Mouse (Mus musculus) inflammation-experienced regulatory T-cells (primary cell): ENCODE results near the gene G6pc2. TPM values are rescaled to one million over a fixed set of nuclear protein-coding genes. Genes with fewer than 3 reads are reported as not detected.

Source experiments
- polyA plus RNA-seq, 2 experiments: library from polyadenylated mRNA; unstranded; fragments of 100-300 nt; shearing (Covaris generic); gene quantifications; one replicate each; pipeline ENCODE4 v1.2.1; 2017

The G6pc2 gene
- polyA plus RNA-seq = 1 to 10 TPM in 1 of 2 experiments, not detected in 1; 1.0 TPM

GRCm38 (mm10) chr2:69210773-69211172 lies at the start of gene G6pc2:
Gene G6pc2, plus strand, starts transcription at chr2:69211073.

DNA sequence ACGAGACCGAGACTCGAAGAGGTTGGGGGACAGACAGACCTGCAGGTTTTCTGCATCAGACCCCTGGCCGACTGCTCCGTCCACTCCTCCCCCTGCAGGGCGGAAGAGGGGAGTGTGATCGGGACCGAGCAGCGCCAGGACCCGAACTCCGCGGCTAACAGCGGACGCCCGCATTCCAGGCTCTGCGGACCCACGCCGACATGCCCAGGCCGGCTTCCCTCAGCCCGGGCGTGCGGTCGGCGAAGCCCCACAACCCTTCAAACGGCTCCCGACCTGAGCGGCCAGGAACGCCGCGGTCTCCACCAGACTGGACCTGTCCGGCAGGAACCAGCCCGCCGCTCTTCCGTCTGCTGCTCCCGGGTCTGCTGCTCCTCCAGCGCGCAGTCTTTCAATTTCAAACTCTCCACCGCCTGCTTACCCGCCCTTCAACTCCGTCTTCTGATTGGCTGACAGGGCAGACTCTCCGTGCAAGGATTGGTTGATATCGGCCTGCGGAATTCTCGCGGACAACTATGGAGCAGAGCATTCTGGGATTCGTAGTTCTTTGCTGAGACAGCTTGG lies 5.0 kb upstream of the G6pc2 start, which contains the start of gene Spc25:
Gene Spc25 (minus strand): TSS at position 404 of the 561 bp plus-strand sequence.

Other genes with a start within 250 kb of the G6pc2 start
- gene Nostrin, start 75.3 kb upstream of the G6pc2 start, polyA plus RNA-seq = 1 to 10 TPM in 1 of 2 experiments, not detected in 1; 1.0 TPM
- gene Spc25, start 4.9 kb upstream of the G6pc2 start, polyA plus RNA-seq = 1 to 10 TPM; 1.2 to 6.2 TPM
- gene Abcb11, start 131.5 kb downstream of the G6pc2 start, polyA plus RNA-seq = under 1 TPM; 0.20 to 0.52 TPM
- 1 to 10 TPM in 1 of 2 experiments, under 1 TPM in 1; 0.31 to 1.0 TPM for gene Dhrs9, start 169.4 kb downstream of the G6pc2 start, polyA plus RNA-seq